Mouse (Mus musculus): ENCODE data around the gene Fyb. TPM values are rescaled to one million over a fixed set of nuclear protein-coding genes. Genes with fewer than 3 reads are reported as not detected.

Fyb gene
- polyA plus RNA-seq, 1 experiment from 2014 or later, result 4.4 TPM

GRCm38 (mm10) chr15:6707551-6707935 lies 184.9 kb downstream of the Fyb start:
- Histone ChIP-seq H3K27me3 (peaks cover 10% of the 10 kb centered on the region; the same call in 1 of the 2 replicates), H3K4me2 (peak overlapping the region; percentile 92), H3K36me3 (no peaks in the 10 kb centered on the region), H3K9me3 (replicated peaks) (no peaks in the 10 kb centered on the region), H3K27ac (peak overlapping the region; percentile 97), H3K4me3 (replicated peaks) (peak overlapping the region; percentile 95), H3K4me1 (peaks cover 18% of the 10 kb centered on the region), H3K9ac (peak overlapping the region; percentile 89)
- peak; percentile 55 for ATAC-seq (replicated peaks; ENCODE audit: low FRiP score)
- 0% methylated on average over 43 of the region's 43 CpGs for WGBS

DNA sequence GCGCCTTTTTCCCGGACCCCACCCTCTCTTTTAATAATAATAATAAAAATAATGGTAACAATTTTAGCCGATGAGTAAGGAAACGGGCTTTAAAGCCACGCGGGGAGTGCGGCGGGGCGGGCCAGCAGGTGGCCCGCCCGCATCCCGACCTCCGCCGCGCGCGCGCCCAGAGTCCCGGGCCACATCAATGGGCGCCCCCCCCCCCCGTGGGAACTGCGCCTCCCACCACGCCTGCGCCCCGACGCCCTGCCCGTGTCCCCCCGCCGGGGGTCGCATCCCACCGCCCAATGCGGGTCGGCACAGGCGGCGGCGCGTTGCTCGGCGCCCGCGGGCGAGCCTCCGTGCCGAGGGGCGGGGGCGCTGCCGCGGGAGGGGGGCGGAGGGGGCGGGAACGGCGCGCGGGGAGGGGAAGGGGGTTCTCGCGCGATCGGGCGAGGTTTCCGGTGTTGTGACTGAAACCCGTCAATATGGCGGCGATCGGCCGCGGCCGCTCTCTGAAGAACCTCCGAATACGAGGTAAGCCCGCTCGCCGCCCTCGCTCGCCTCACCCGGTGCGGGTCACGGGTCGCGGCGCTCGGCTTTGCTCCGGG lies 185.4 kb downstream of the Fyb start, which contains the start of gene Rictor:
Gene Rictor, plus strand, starts transcription at position 444 of the 590 bp plus-strand sequence.
- peak within 1 kb of the TSS; percentile 89 for H3K9ac ChIP-seq
- H3K9me3 ChIP-seq (replicated peaks), result no peaks in the 10 kb centered on the region
- under 1% methylated on average over 67 of the region's 82 CpGs for WGBS
- no peaks in the 10 kb centered on the region for H3K36me3 ChIP-seq
- H3K27me3 ChIP-seq, result peaks cover 10% of the 10 kb centered on the region; the same call in 1 of the 2 replicates
- peak within 1 kb of the TSS; percentile 95 for H3K4me3 ChIP-seq (replicated peaks)
- H3K4me2 ChIP-seq, result peak within 1 kb of the TSS; percentile 92
- peaks cover 23% of the 10 kb centered on the region for H3K4me1 ChIP-seq
- H3K27ac ChIP-seq, result peak within 1 kb of the TSS; percentile 97
- ATAC-seq (replicated peaks; ENCODE audit: low FRiP score), result peak; percentile 83

GRCm38 (mm10) chr15:6708526-6709441 lies 186.1 kb downstream of the Fyb start:
- Histone ChIP-seq H3K9ac (peak overlapping the region; percentile 89), H3K4me2 (peak overlapping the region; percentile 92), H3K4me3 (replicated peaks) (peak overlapping the region; percentile 95), H3K36me3 (no peaks in the 10 kb centered on the region), H3K27ac (peak overlapping the region; percentile 97), H3K4me1 (peaks cover 29% of the 10 kb centered on the region), H3K27me3 (peaks cover 10% of the 10 kb centered on the region; the same call in 1 of the 2 replicates), H3K9me3 (replicated peaks) (no peaks in the 10 kb centered on the region)
- ATAC-seq (replicated peaks; ENCODE audit: low FRiP score), result peak; percentile 78
- whole genome bisulfite sequencing, result 1% methylated on average over 85 of the region's 89 CpGs

DNA sequence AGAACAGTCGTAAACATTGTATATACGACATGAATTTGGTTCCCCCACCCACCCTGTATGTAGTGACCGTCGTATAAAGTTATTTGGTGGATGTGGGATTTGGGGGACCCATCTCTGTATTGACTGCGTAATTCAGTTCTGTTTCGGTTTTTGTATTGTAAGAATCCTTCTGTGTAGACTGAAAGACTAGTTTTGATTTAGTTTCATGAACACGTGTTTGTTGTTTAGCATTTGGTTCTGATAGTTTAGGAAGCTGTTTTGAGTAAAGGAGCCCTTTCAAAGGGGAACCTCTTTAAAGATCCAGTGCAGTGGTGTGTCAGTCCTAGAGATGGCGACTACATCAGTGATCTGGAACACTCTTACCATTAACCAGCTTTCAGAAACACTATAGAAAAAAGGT lies 187.0 kb downstream of the Fyb start:
- Histone ChIP-seq H3K4me3 (replicated peaks) (peak overlapping the region; percentile 95), H3K9me3 (replicated peaks) (no peaks in the 10 kb centered on the region), H3K9ac (peak overlapping the region; percentile 89), H3K27me3 (peaks cover 10% of the 10 kb centered on the region; the same call in 1 of the 2 replicates), H3K36me3 (no peaks in the 10 kb centered on the region), H3K27ac (no peak overlapping the region), H3K4me1 (peaks cover 36% of the 10 kb centered on the region), H3K4me2 (peak overlapping the region; percentile 92)
- 19% methylated on average over 8 of the region's 8 CpGs for WGBS
- ATAC-seq (replicated peaks; ENCODE audit: low FRiP score), result no peak

DNA sequence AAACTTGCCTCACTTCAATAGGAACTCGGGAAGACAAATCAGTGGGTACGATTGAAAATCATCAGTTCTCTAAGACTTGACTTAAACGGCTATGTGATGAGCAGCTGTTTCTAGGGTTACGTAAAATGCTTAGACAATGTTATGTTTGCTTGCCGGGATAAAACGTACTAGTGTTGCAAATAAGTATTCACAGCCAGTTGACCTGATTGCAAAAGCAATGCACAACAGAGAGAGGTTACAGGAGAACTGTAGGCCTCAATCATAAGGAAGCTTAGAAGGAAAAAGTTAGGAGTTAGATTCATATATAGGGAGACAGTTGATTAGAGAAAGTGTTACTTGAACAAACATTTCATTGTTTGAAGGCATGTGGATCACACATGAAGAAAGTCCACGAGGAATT lies 187.7 kb downstream of the Fyb start:
- Histone ChIP-seq H3K4me2 (peak overlapping the region; percentile 92; the same call in 1 of the 2 replicates), H3K9me3 (replicated peaks) (no peaks in the 10 kb centered on the region), H3K4me3 (replicated peaks) (no peak overlapping the region), H3K4me1 (peaks cover 42% of the 10 kb centered on the region), H3K36me3 (no peaks in the 10 kb centered on the region), H3K27me3 (peaks cover 8% of the 10 kb centered on the region; the same call in 1 of the 2 replicates), H3K9ac (no peak overlapping the region), H3K27ac (no peak overlapping the region)
- 65% methylated on average over 7 of the region's 7 CpGs for WGBS
- no peak for ATAC-seq (replicated peaks; ENCODE audit: low FRiP score)

DNA sequence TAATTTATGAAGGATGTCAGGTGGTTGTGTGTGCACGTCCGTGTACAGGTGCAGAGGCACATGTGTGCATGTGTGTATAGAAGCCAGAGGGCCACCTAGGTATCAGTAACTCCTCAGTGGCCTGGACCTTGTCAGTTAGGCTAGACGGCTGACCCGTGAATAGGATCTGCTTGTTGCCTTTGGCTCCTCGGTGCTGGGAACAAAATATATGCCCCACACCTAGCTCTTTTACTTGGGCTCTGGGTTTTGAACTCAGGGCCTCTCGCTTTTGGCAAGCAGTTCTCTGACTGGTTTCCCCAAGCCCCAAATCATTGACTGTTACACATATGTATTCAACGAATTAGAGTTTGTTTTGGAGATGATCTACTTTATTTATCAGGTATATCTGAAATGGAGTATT lies 188.6 kb downstream of the Fyb start:
- Histone ChIP-seq H3K9ac (no peak overlapping the region), H3K27ac (no peak overlapping the region), H3K4me2 (no peak overlapping the region), H3K27me3 (no peaks in the 10 kb centered on the region), H3K4me3 (replicated peaks) (no peak overlapping the region), H3K4me1 (peaks cover 42% of the 10 kb centered on the region), H3K36me3 (no peaks in the 10 kb centered on the region), H3K9me3 (replicated peaks) (no peaks in the 10 kb centered on the region)
- 70% methylated on average over 7 of the region's 7 CpGs for WGBS
- ATAC-seq (replicated peaks; ENCODE audit: low FRiP score), result no peak

Other genes starting within 250 kb of the Fyb start
- gene Dab2, start 223.1 kb upstream of the Fyb start, polyA plus RNA-seq (2015; fragmentation: Nextera tagmentation; extraction: Ambion mirVana), result 68.3 and 77.8 TPM in 2 replicates
- 0.08 and 0.13 TPM in 2 replicates for gene C9, start 77.5 kb upstream of the Fyb start, polyA plus RNA-seq (2015; fragmentation: Nextera tagmentation; extraction: Ambion mirVana)
- gene Rictor, start 185.5 kb downstream of the Fyb start, polyA plus RNA-seq (2015; fragmentation: Nextera tagmentation; extraction: Ambion mirVana), result 39.8 and 41.9 TPM in 2 replicates

Measured in kidney, embryonic 15.5 days (tissue).